In genomic region chr12:84784604-84785381, GRCm38 (mm10) we compare ENCODE assay signal across 8 mouse cellular contexts. TPM values are rescaled to one million over a fixed set of nuclear protein-coding genes. Genes with fewer than 3 reads are reported as not detected.
DNase-seq lines count a peak whose midpoint lies in the region; ATAC-seq and TF ChIP-seq lines count a peak whose summit lies in the region.

No protein-coding gene starts in this region.

- peak; percentile 86 for ATAC-seq in G1E (ENCODE audit: extremely low read depth, insufficient number of reproducible peaks, low FRiP score, poor library complexity, severe bottlenecking)
- peak; percentile 88 for ATAC-seq in forebrain, embryonic 16.5 days
- ATAC-seq in neural tube, embryonic 15.5 days (ENCODE audit: low FRiP score) = peak; percentile 76

- no peak overlapping the region for H3K9ac ChIP-seq in forebrain, embryonic 16.5 days (replicated peaks; ENCODE audit: low read depth, low read length)
- no peak overlapping the region for H3K9ac ChIP-seq in neural tube, embryonic 15.5 days (replicated peaks)

- peaks cover 40% of the 10 kb centered on the region for H3K27me3 ChIP-seq in G1E (ENCODE audit: insufficient read depth, low read length)
- H3K27me3 ChIP-seq in forebrain, embryonic 16.5 days (replicated peaks; ENCODE audit: control insufficient read depth, insufficient read depth, low read length) = no peaks in the 10 kb centered on the region
- H3K27me3 ChIP-seq in neural tube, embryonic 15.5 days (replicated peaks) = no peaks in the 10 kb centered on the region

- intact Hi-C loops in heart, postnatal 36 days (cut with DNase I) = loop anchor here (1.0 to 5.0 kb wide), 2 partner anchors 93 to 188 kb away; partner anchors contain the start of genes Arel1 and Fcf1

- 34% methylated on average over 25 of the region's 25 CpGs for WGBS in forebrain, embryonic 16.5 days
- WGBS in neural tube, embryonic 15.5 days = 36% methylated on average over 25 of the region's 25 CpGs

- peaks cover 2% of the 10 kb centered on the region for H3K36me3 ChIP-seq in G1E (replicated peaks)
- H3K36me3 ChIP-seq in forebrain, embryonic 16.5 days (ENCODE audit: control insufficient read depth, insufficient read depth) = no peaks in the 10 kb centered on the region
- H3K36me3 ChIP-seq in neural tube, embryonic 15.5 days = no peaks in the 10 kb centered on the region

- H3K4me1 ChIP-seq in G1E (ENCODE audit: insufficient read depth, low read depth, low read length) = peaks cover 14% of the 10 kb centered on the region
- no peaks in the 10 kb centered on the region for H3K4me1 ChIP-seq in forebrain, embryonic 16.5 days (replicated peaks; ENCODE audit: control insufficient read depth, insufficient read depth, low read length)
- peaks cover 5% of the 10 kb centered on the region for H3K4me1 ChIP-seq in neural tube, embryonic 15.5 days

- H3K9me3 ChIP-seq in G1E (replicated peaks) = no peaks in the 10 kb centered on the region
- no peaks in the 10 kb centered on the region for H3K9me3 ChIP-seq in forebrain, embryonic 16.5 days (ENCODE audit: control insufficient read depth, low read length)
- no peaks in the 10 kb centered on the region for H3K9me3 ChIP-seq in neural tube, embryonic 15.5 days (replicated peaks)

- peak; percentile 85 for TF ChIP-seq CTCF in G1E (IDR thresholded peaks at IDR 0.05; ENCODE audit: low read depth, low read length)

- peak overlapping the region; percentile 25; the same call in 1 of the 2 replicates for H3K4me3 ChIP-seq in G1E (ENCODE audit: low read depth, low read length)
- H3K4me3 ChIP-seq in forebrain, embryonic 16.5 days (replicated peaks; ENCODE audit: low read length) = no peak overlapping the region
- H3K4me3 ChIP-seq in neural tube, embryonic 15.5 days (replicated peaks) = no peak overlapping the region

- DNase-seq in G1E (ENCODE audit: low spot score) = peak; percentile 93
- peak; percentile 88 for DNase-seq in cerebellum, adult 11-12 months
- peak; percentile 86 to 91 for DNase-seq in heart, postnatal 36 days
- peak; percentile 81 to 89 for DNase-seq in layer of hippocampus, adult 18-20 months (ENCODE audit: low spot score in 2 of 2)
- peak; percentile 84 to 89 for DNase-seq in lung, adult 18-20 months
- peak; percentile 95 for DNase-seq in testis, postnatal 10 days (ENCODE audit: low spot score)

- H3K4me2 ChIP-seq in forebrain, embryonic 16.5 days (ENCODE audit: low read length) = 0 out of 2 replicates have a peak overlapping the region, but pooled peaks have one; percentile 29
- peak overlapping the region; percentile 44 for H3K4me2 ChIP-seq in neural tube, embryonic 15.5 days

- H3K27ac ChIP-seq in forebrain, embryonic 16.5 days (ENCODE audit: low read length) = no peak overlapping the region
- no peak overlapping the region for H3K27ac ChIP-seq in neural tube, embryonic 15.5 days (replicated peaks)

RNA-seq across cellular contexts. Expression of gene Isca2, which starts 11.7 kb away (rescaled TPM):
- total RNA-seq in G1E (2014; fragmentation: Nextera tagmentation) (198 and 207 TPM in 2 replicates), G1E (2017) (80.7 and 93.5 TPM in 2 replicates)
- polyA plus RNA-seq in G1E (2012) = 52.3 and 55.1 TPM in 2 replicates
- 108 and 141 TPM in 2 replicates for polyA plus RNA-seq in forebrain, embryonic 16.5 days (2015; fragmentation: Nextera tagmentation; extraction: Ambion mirVana)
- total RNA-seq in heart, postnatal 36 days (2021) = 10 to 100 TPM; 78.2 to 81.0 TPM
- total RNA-seq in layer of hippocampus, adult 18-20 months (2021) = 10 to 100 TPM; 59.3 to 60.2 TPM
- polyA plus RNA-seq in neural tube, embryonic 15.5 days (2015; fragmentation: Nextera tagmentation; extraction: Ambion mirVana) = 134 and 144 TPM in 2 replicates

RNA-seq across cellular contexts. Expression of gene Npc2, which starts 11.8 kb away (rescaled TPM):
- total RNA-seq in G1E (2014; fragmentation: Nextera tagmentation) (43.2 and 52.9 TPM in 2 replicates), G1E (2017) (109 and 110 TPM in 2 replicates)
- 137 and 219 TPM in 2 replicates for polyA plus RNA-seq in G1E (2012)
- polyA plus RNA-seq in forebrain, embryonic 16.5 days (2015; fragmentation: Nextera tagmentation; extraction: Ambion mirVana) = 76.8 and 80.8 TPM in 2 replicates
- 10 to 100 TPM; 29.9 to 30.0 TPM for total RNA-seq in heart, postnatal 36 days (2021)
- 10 to 100 TPM; 27.2 to 28.9 TPM for total RNA-seq in layer of hippocampus, adult 18-20 months (2021)
- 54.1 and 57.7 TPM in 2 replicates for polyA plus RNA-seq in neural tube, embryonic 15.5 days (2015; fragmentation: Nextera tagmentation; extraction: Ambion mirVana)
